Mouse (Mus musculus): ENCODE data around the gene Egln3. TPM values are rescaled to one million over a fixed set of nuclear protein-coding genes. Genes with fewer than 3 reads are reported as not detected.
A peak's percentile ranks its signal among the peaks of the same experiment; 100 is the strongest.

The Egln3 gene
- polyA plus RNA-seq, 1 experiment from 2014 or later = 7.4 TPM

DNA sequence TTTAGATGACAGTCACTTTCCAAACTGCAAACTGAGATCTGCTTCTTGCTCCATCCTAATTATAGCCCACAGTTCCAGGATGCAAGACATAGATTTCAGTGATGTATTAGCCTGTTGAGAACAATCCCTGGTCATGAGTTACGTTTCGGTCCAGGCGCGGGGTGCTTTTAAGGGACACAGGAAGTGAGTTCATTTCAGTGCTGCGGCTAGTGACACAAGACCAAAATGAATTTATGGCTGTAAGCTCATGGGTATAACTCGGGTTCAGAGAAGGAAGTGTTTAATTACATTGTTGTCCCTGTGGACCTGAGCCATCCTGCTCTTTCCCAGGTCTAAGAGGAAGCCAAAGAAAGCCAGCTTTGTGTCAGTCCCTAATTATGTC, 5.5 kb upstream of the Egln3 start:
- H3K9ac ChIP-seq (ENCODE audit: low read depth, low read length) = no peak overlapping the region
- H3K4me3 ChIP-seq (ENCODE audit: low read length) = no peak overlapping the region
- 0 out of 2 replicates have a peak, but pooled peaks cover 4% of the 10 kb centered on the region for H3K27me3 ChIP-seq (replicated peaks; ENCODE audit: control insufficient read depth, insufficient read depth, low read length)
- no peaks in the 10 kb centered on the region for H3K4me1 ChIP-seq (ENCODE audit: control insufficient read depth, insufficient read depth, low read depth, low read length)
- no peak overlapping the region for H3K4me2 ChIP-seq (ENCODE audit: low read length)
- no peak overlapping the region for H3K27ac ChIP-seq (ENCODE audit: low read depth, low read length)
- no peak for ATAC-seq
- no peaks in the 10 kb centered on the region for H3K9me3 ChIP-seq (ENCODE audit: control insufficient read depth, low read length)
- 63% methylated on average over 6 of the region's 6 CpGs for WGBS
- no peaks in the 10 kb centered on the region for H3K36me3 ChIP-seq (ENCODE audit: control insufficient read depth, insufficient read depth, low read length)

DNA sequence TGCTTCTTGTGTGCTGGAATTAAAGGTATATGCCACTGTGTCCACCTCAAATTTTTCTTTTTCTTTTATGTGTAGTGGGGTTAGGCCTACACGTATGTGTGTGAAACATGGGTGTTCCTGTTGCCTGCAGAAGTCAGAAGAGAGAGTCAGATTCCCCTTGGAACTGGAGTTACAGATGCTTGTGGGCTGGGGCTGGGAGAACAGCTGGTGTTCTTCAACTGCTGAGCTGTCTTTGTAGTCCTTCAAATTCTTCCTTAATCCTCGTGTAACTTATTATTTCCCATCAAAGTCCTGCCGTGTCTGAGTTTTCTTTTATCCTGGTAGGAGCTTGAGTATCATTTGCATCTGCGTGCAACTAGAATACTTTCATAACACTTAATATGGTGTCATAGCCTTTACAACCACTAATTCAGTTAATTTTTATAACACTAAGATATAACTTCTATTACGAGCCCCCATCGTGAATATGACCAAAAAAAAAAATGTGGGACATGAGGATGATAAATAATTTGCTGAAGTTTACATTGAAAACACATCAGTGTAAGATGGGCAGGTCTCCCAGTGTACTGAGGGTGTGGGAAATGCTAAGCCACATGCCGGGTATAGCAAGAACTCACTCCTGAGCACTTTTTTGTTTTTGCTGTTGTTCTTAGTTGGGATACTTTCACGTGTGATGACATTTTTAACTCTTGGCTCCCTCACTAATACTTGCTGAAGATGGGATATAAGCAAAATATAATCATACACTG, 4.9 kb upstream of the Egln3 start:
- Histone ChIP-seq H3K27ac (ENCODE audit: low read depth, low read length) (no peak overlapping the region), H3K4me3 (ENCODE audit: low read length) (no peak overlapping the region), H3K4me1 (ENCODE audit: control insufficient read depth, insufficient read depth, low read depth, low read length) (no peaks in the 10 kb centered on the region; the same call in 1 of the 2 replicates), H3K27me3 (replicated peaks; ENCODE audit: control insufficient read depth, insufficient read depth, low read length) (0 out of 2 replicates have a peak, but pooled peaks cover 4% of the 10 kb centered on the region), H3K4me2 (ENCODE audit: low read length) (no peak overlapping the region), H3K9me3 (ENCODE audit: control insufficient read depth, low read length) (no peaks in the 10 kb centered on the region), H3K9ac (ENCODE audit: low read depth, low read length) (no peak overlapping the region), H3K36me3 (ENCODE audit: control insufficient read depth, insufficient read depth, low read length) (no peaks in the 10 kb centered on the region)
- 69% methylated on average over 8 of the region's 8 CpGs for WGBS
- no peak for ATAC-seq

DNA sequence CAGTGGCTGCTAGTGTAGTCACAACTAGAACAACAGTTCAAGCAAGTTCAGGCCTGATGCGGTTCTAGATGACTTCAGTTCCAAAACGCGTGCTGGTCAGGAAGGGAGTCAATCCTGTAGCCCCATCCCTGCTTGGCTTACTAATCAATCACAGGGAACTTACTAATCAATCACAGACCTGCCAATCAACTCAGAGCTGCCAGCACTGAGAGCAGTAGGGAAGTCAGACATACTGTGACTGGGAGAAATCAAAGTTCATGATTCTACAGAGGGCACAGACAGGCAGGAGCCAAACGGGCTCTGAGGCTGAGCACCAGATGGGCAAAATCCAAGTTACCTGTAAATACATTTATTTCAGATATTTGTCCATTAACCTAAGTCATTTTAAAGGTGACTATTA, 2.1 kb upstream of the Egln3 start:
- ATAC-seq = no peak
- no peak overlapping the region for H3K27ac ChIP-seq (ENCODE audit: low read depth, low read length)
- 0 out of 2 replicates have a peak, but pooled peaks cover 4% of the 10 kb centered on the region for H3K27me3 ChIP-seq (replicated peaks; ENCODE audit: control insufficient read depth, insufficient read depth, low read length)
- 92% methylated on average over 4 of the region's 4 CpGs for WGBS
- no peak overlapping the region for H3K4me2 ChIP-seq (ENCODE audit: low read length)
- H3K9ac ChIP-seq (ENCODE audit: low read depth, low read length) = no peak overlapping the region
- no peaks in the 10 kb centered on the region for H3K36me3 ChIP-seq (ENCODE audit: control insufficient read depth, insufficient read depth, low read length)
- no peaks in the 10 kb centered on the region for H3K9me3 ChIP-seq (ENCODE audit: control insufficient read depth, low read length)
- H3K4me1 ChIP-seq (ENCODE audit: control insufficient read depth, insufficient read depth, low read depth, low read length) = peaks cover 5% of the 10 kb centered on the region; the same call in 1 of the 2 replicates
- no peak overlapping the region for H3K4me3 ChIP-seq (ENCODE audit: low read length)

DNA sequence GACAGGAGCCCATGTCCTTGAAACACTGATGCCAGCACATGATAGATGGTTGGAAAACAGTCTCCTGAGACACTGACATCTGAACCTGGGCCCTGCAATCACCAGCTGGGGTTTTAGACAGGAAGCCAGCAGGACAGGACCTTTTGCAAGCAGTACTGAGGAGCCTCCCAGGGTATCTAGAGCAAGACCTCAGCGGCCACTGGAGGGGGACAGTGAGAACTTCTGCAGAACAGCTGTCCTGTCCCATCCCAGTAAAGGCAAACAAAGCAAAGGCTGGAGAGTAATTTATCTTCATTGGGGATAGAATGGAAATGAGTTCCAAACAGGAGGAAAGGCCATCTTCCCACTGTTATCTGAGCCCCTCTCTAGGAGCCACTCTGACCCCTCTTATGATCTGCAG, 1.5 kb upstream of the Egln3 start:
- H3K4me3 ChIP-seq (ENCODE audit: low read length) = no peak overlapping the region
- peaks cover 5% of the 10 kb centered on the region; the same call in 1 of the 2 replicates for H3K4me1 ChIP-seq (ENCODE audit: control insufficient read depth, insufficient read depth, low read depth, low read length)
- no peak overlapping the region for H3K27ac ChIP-seq (ENCODE audit: low read depth, low read length)
- ATAC-seq = no peak
- WGBS = 5% methylated on average over 1 of the region's 1 CpGs
- H3K9ac ChIP-seq (ENCODE audit: low read depth, low read length) = no peak overlapping the region
- 0 out of 2 replicates have a peak, but pooled peaks cover 4% of the 10 kb centered on the region for H3K27me3 ChIP-seq (replicated peaks; ENCODE audit: control insufficient read depth, insufficient read depth, low read length)
- no peak overlapping the region for H3K4me2 ChIP-seq (ENCODE audit: low read length)
- H3K36me3 ChIP-seq (ENCODE audit: control insufficient read depth, insufficient read depth, low read length) = no peaks in the 10 kb centered on the region
- no peaks in the 10 kb centered on the region for H3K9me3 ChIP-seq (ENCODE audit: control insufficient read depth, low read length)

DNA sequence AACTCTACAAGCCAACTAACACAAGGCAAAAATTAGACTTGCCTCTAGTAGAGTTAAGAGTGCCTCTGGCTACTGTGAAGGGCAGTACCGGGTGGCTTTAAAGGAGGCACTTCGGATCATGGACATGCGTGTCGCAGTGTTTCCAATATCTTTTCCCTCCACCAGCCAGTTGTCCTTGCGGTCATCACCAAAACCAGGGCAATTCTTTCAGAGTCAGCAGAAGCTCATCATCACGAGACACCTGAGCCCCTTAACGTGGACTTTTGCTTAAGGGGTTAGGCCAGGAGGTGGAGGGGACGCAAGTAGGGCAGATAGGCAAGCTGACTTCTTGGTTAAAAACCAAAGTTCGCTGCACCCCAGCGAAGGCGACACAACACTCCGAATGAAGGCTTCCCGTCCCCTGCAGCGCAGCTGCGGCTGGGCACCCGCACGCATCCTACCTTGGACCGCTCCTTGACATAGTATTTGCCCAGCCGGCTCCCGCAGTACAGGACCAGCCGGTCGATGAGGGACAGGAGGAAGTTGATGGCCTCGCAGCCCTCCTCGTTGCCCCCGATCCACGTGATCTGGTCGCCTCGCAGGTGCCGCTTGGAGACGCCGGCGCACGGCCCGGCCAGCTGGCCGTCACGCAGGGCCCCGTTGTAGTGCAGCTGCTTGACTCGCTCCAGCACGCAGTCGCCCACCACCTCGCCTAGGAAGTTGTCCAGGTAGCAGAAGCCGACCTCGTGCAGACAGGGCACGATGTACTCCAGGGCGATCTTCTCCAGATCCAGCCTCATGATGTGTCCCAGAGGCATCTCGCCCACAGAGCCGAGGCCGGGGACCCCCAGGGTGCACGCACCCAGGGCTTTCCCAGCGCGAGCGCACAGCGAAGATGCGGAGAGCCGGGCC, 650 bp downstream of the Egln3 start:
- 0 out of 2 replicates have a peak, but pooled peaks cover 4% of the 10 kb centered on the region for H3K27me3 ChIP-seq (replicated peaks; ENCODE audit: control insufficient read depth, insufficient read depth, low read length)
- H3K4me2 ChIP-seq (ENCODE audit: low read length) = peak overlapping the region; percentile 100
- 3% methylated on average over 55 of the region's 55 CpGs for WGBS
- peak overlapping the region; percentile 41; the same call in 1 of the 2 replicates for H3K27ac ChIP-seq (ENCODE audit: low read depth, low read length)
- H3K36me3 ChIP-seq (ENCODE audit: control insufficient read depth, insufficient read depth, low read length) = no peaks in the 10 kb centered on the region
- peak overlapping the region; percentile 69 for H3K9ac ChIP-seq (ENCODE audit: low read depth, low read length)
- H3K9me3 ChIP-seq (ENCODE audit: control insufficient read depth, low read length) = no peaks in the 10 kb centered on the region
- ATAC-seq = peak; percentile 68
- H3K4me1 ChIP-seq (ENCODE audit: control insufficient read depth, insufficient read depth, low read depth, low read length) = peaks cover 7% of the 10 kb centered on the region; the same call in 1 of the 2 replicates
- peak overlapping the region; percentile 67 for H3K4me3 ChIP-seq (ENCODE audit: low read length)

DNA sequence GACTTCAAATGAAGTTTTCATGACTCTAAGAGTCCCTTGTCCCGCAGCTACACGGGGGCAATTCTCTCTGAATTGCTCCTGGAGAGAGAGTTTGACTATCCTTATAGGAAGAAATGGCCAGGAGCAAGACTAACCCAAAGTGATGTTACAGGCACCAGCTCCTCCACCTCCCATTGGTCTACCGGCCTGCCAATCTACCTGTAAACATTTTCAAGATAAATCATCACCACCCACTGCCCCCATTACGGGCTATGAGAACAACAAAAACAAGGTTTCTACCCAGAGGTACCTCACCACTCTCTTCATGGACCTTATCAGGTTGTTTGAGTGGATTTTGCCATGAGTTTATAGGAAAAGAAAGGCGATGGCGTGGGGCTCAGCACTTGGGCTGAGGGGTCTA, 1.4 kb downstream of the Egln3 start:
- no peaks in the 10 kb centered on the region for H3K36me3 ChIP-seq (ENCODE audit: control insufficient read depth, insufficient read depth, low read length)
- H3K4me2 ChIP-seq (ENCODE audit: low read length) = peak overlapping the region; percentile 100
- 46% methylated on average over 6 of the region's 6 CpGs for WGBS
- H3K9me3 ChIP-seq (ENCODE audit: control insufficient read depth, low read length) = no peaks in the 10 kb centered on the region
- peak overlapping the region; percentile 67 for H3K4me3 ChIP-seq (ENCODE audit: low read length)
- no peak overlapping the region for H3K27ac ChIP-seq (ENCODE audit: low read depth, low read length)
- H3K9ac ChIP-seq (ENCODE audit: low read depth, low read length) = peak overlapping the region; percentile 69
- ATAC-seq = no peak
- peaks cover 13% of the 10 kb centered on the region for H3K4me1 ChIP-seq (ENCODE audit: control insufficient read depth, insufficient read depth, low read depth, low read length)
- H3K27me3 ChIP-seq (replicated peaks; ENCODE audit: control insufficient read depth, insufficient read depth, low read length) = 0 out of 2 replicates have a peak, but pooled peaks cover 4% of the 10 kb centered on the region

DNA sequence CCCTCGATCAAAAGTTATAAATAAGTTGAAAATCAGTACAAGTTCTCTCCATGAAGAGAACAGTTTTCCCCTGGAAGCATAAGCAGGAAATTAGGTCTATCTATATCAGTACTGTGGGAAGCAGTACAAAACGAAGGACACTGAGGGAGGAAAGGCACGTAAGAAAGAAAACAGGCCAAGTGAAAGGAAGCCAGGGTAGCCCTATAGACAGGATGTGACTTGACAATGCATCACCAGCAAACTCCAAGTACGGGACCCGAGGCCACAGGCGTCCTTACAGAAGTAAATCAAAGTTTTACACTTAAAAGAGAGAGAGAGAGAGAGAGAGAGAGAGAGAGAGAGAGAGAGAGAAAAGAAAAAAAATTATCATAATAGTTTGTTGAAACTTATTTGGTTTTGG, 2.8 kb downstream of the Egln3 start:
- peak overlapping the region; percentile 27; the same call in 1 of the 2 replicates for H3K4me2 ChIP-seq (ENCODE audit: low read length)
- no peaks in the 10 kb centered on the region for H3K36me3 ChIP-seq (ENCODE audit: control insufficient read depth, insufficient read depth, low read length)
- ATAC-seq = no peak
- H3K9me3 ChIP-seq (ENCODE audit: control insufficient read depth, low read length) = no peaks in the 10 kb centered on the region
- H3K4me3 ChIP-seq (ENCODE audit: low read length) = no peak overlapping the region
- 0 out of 2 replicates have a peak, but pooled peaks cover 4% of the 10 kb centered on the region for H3K27me3 ChIP-seq (replicated peaks; ENCODE audit: control insufficient read depth, insufficient read depth, low read length)
- WGBS = 37% methylated on average over 6 of the region's 6 CpGs
- no peak overlapping the region for H3K27ac ChIP-seq (ENCODE audit: low read depth, low read length)
- no peak overlapping the region for H3K9ac ChIP-seq (ENCODE audit: low read depth, low read length)
- peaks cover 17% of the 10 kb centered on the region for H3K4me1 ChIP-seq (ENCODE audit: control insufficient read depth, insufficient read depth, low read depth, low read length)

DNA sequence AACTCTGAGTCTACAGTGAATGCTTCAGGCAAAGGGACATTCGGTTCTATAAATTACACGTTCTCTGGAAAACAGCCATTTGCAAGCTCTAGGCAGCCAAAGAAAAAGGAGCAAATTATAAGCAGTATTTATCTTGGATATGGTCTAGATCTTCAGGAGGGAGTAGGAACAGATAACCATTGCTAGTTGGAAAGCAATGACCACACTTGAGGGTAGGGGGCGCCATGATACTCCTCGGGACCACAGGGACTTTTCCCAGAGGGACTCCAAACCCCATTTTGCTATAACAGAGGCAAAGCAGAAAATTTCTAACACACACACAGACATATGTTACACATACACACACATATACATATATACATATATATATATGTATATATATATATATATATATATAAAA, 3.5 kb downstream of the Egln3 start:
- H3K9me3 ChIP-seq (ENCODE audit: control insufficient read depth, low read length) = no peaks in the 10 kb centered on the region
- 0 out of 2 replicates have a peak, but pooled peaks cover 4% of the 10 kb centered on the region for H3K27me3 ChIP-seq (replicated peaks; ENCODE audit: control insufficient read depth, insufficient read depth, low read length)
- no peak overlapping the region for H3K4me2 ChIP-seq (ENCODE audit: low read length)
- H3K4me3 ChIP-seq (ENCODE audit: low read length) = no peak overlapping the region
- no peak for ATAC-seq
- peaks cover 17% of the 10 kb centered on the region for H3K4me1 ChIP-seq (ENCODE audit: control insufficient read depth, insufficient read depth, low read depth, low read length)
- 28% methylated on average over 4 of the region's 4 CpGs for WGBS
- H3K27ac ChIP-seq (ENCODE audit: low read depth, low read length) = no peak overlapping the region
- H3K36me3 ChIP-seq (ENCODE audit: control insufficient read depth, insufficient read depth, low read length) = no peaks in the 10 kb centered on the region
- no peak overlapping the region for H3K9ac ChIP-seq (ENCODE audit: low read depth, low read length)
